Mouse (Mus musculus): ENCODE data around the gene Capn1.
"Not testable (repeated sequence)": the region's sequence is repeated elsewhere in the genome, so short reads cannot be mapped to it uniquely, and the experiment has no call there.

Capn1 gene

DNA sequence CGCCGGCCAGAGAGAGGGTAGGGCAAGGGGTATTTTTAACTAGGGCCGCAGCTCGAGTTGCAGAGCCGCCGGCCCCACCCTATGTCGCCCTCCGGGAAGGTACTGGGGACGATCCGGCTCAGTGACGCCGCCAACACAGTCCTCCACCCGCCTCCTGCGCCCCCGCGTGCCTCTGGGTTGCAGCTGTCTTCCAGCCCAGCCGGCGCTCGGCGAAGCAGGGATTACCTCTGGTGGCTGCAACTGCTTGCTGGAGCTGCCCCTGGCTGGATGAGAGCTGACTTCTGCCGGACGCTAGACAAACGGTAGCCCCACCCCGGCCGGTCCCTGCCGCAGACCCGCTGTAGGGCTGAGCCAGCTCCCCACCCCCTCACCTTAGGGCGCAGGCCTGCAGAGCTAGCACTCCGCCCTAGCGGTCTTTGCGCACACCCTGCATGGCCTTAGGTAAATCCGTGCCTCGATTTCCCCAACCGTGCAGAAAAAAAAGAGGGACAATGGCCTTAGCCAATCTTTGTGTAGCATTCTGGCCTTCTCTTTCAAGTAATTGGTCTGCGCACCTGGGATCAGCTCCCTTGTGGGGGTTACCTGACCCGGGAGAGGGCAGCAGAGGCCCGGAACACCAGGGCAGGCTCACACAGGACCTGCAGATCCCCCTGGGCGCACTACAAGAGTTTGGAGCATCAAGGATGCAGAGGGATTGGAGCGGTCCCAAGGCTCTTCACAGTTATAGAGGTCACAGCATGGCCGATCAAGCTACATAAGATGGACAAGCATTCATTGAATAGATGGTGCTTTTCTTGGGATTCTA is at the start of gene Capn1:
TSS of gene Capn1 (minus strand) at position 387 of the 805 bp plus-strand sequence.
- DNase-seq (ENCODE audit: low spot score in 2 of 2) = peak; percentile 77 to 88

DNA sequence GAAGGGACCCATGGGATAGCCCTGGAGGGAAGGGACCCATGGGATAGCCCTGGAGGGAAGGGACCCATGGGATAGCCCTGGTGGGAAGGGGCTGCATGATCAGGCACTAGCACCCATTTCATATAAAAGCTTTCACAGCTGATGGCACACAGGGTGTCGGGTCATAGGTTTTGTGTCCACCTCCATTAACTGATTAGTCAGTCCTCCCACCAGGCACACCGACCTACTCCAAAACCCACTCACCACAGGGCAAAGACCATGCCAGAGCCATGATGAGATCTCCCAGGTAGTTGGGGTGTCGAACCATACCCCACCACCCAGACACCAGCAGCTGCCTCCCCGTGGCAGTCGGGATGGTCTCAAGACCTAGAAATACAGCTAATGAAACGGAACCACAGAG is 47.4 kb upstream of the Capn1 start:
- no peak for DNase-seq (ENCODE audit: low spot score in 2 of 2)

DNA sequence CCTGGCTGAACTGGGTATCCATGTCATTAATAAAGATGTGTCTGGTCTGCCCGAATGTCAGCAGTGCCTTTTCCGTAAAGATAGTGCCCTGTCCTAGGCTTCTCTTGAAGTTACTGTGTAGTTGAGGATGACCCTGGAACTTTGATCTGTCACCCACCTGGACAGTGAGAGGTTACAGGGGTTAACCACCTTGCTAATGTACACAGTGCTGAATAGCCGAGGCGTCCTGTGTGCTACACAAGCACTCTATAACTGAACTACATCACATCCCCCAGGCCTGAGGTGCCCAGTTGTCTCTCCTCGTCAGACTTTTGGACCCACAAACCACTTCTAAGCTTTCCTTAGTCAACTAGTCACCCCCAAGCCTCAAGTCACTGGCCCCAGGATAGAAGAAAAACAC is 46.7 kb upstream of the Capn1 start:
- DNase-seq (ENCODE audit: low spot score in 2 of 2) = no peak

DNA sequence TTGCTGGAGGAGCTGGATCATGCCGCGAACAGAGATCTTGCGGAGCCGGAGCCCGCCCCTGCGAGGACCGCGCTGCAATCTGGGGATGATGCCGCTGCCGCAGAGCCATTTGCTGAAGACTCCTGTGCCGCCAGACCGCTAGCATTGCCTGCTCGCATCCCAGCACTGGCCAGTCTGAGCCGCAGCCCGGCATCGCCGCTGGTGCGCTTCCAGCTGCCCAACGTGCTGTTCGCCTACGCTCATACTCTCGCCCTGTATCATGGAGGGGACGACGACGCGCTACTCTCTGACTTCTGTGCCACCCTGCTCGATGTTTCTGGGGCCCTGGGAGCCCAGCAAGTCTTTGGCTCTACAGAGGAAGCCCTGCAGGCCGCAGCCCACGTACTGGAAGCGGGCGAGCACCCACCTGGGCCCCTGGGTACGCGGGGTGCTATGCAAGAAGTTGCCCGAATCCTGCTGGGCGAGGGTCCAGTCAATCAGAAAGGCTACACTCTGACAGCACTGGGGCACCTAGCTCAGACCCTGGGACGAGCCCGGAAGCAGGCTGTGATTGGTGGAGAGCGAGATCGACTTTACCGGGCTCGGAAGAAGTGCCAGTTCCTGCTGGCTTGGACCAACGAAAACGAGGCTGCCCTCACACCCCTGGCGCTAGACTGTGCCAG is 46.1 kb upstream of the Capn1 start:
- peak; percentile 60 to 82 for DNase-seq (ENCODE audit: low spot score in 2 of 2)

DNA sequence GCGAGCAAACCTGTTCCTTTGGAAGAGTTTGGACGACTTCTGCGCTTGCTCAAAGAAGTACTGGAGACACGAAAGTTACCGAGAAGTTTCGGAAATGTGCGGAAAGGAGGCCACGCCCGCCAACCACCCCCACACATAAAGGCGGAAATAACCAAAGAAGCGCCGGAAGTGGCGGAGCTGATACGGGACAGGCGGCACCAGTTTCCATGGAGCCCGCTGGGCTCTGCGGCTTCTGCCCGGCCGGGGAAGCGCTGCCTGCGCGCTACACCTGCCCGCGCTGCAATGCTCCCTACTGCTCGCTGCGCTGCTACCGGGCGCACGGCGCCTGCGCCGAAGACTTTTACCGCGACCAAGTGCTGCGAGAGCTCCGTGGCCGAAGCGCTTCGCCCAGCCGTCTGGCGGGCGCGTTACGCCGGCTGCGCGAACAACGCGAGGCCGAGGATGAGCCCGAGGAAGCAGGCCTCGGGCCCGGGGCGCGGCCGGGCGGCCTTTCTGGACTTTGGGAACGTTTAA is 45.4 kb upstream of the Capn1 start, which contains the start of gene Znhit2:
TSS of gene Znhit2 (plus strand) at position 172 of the 513 bp plus-strand sequence.
- peak; percentile 90 to 93 for DNase-seq (ENCODE audit: low spot score in 2 of 2)

DNA sequence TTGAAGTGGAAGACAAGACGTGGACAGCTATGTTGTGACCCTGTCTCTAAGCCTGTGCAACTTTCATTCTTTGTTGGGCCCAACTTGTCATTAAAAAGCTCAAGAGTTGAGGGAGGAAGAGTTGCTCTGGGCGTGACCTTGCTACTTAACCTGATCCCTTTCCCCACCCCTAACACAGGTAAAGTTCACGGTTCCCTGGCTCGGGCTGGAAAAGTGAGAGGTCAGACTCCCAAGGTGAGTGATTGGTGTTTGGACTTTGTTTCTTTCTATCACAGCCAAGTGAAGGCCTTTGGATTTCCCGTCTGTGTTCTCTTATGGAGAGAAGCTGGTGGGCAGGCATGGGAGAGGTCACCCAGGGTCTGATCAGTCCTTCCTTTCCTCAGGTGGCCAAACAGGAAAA is 43.3 kb upstream of the Capn1 start:
- no peak for DNase-seq (ENCODE audit: low spot score in 2 of 2)

DNA sequence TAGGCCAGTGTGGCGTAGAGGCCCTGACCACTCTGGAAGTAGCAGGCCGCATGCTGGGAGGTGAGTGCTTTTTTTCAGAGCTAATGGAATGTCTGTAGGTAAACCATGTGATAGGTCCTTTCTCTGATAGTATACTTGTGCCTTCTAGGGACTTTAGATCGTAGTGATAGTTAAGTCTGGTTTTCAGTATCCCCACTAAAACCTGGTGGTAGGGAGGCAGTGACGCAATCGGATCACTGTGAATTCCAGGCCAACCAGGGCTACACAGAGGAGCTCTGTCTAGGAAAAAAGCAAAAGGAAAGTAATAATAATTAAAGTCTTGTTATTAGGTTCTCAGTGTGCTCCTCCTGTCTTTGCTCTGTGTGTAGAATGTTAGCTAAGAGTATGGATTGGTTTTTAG is 42.8 kb upstream of the Capn1 start:
- no peak for DNase-seq (ENCODE audit: low spot score in 2 of 2)

DNA sequence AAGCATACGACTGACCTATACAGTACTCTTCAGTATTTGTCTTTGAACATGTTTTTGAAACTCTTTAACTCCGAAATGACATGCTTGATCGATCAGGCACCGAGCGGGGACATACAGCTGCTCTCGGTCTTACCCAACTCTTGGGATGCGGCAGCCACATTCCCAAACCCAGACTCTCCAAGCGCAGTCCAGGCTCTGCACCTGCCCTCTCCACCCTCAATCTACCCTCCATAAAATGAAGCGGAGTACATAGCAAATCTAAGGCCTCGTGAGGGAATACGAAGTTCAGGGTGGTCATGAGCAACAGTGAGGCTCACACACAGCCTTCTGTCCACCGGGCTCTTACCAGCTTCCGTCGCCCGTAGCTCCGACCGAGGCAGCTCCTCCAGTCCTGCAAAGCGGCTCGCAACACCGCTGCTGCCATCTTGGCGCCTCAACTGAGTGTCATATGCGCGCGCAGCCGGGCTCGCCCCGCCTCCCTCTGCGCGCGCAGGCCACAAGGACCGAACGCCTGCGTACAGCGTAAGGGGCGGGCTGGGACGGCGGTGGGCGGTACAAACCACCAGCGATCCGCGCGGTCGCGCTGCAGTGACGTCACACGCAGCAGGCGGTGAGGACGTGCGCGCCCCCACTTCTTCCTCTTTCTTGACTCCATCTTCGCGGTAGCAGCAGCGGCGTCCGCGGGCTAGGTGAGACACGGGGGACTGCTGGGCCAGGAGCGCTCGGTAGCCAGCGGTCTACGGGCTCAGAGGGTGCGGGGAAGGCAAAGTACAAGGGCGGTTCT is 41.8 kb upstream of the Capn1 start, which contains the start of the genes Mrpl49 and Fau:
TSS of gene Mrpl49 (minus strand) at position 473 of the 784 bp plus-strand sequence.
TSS of gene Fau (plus strand) at position 532 of the 784 bp plus-strand sequence.
- peak; percentile 99 to 100 for DNase-seq (ENCODE audit: low spot score in 2 of 2)

DNA sequence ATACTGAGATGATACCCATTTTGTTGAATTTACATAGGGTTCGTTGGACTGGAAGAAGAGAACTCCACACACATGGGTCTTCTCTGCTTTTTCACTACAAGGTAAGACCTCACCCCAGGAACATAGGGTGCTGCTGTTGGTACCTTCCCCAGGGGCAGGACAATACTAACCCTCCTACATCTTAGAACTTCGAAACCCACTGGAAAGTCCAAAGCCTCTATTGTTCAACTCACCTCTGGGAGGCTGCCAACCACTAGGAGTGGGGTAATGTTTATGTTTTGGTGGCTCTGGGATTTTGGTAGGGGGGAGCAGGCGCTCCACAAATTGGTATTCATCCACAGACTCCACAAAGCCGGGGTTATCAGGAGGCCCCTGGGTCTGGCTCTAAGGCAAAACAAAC is 41.0 kb upstream of the Capn1 start:
- DNase-seq (ENCODE audit: low spot score in 2 of 2) = no peak

DNA sequence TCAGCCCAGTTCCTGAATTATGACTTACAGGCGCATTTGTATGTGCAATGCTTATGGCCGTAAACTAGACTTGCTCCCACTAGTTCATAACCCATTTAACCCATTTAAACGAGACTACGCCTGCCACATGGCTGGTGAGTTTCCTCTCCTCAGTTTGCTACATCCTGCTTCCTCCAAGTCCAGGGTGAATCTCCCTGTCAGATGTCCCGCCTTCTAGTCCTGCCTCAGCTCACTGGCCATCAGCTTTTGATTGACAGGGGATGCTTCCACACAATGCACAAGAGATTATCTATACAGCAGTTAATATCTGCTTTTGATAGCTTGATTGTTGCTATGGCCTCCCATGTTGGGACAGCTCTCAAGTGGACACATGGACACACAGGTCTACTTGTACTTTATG is 38.6 kb upstream of the Capn1 start:
- no peak for DNase-seq (ENCODE audit: low spot score in 2 of 2)

DNA sequence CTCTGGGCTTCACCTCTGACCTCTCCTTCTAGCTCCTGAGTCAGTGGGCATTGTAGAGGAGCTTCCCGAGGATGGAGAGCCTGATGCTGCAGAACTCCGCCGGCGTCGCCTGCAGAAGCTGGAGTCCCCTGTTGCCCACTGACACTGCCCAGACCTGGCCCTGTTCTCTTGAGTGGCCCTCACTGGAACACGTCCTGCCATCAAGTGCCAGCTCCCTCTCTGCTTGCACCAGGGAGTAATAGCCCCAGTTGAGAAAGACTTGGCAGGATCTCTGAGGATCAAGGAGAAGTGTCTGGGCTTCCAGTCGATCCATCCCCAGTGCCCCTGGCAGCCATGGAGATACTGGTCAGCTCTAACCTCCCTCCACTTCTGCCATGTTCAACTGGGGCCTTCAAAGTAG is 36.8 kb upstream of the Capn1 start:
- DNase-seq (ENCODE audit: low spot score in 2 of 2) = no peak

DNA sequence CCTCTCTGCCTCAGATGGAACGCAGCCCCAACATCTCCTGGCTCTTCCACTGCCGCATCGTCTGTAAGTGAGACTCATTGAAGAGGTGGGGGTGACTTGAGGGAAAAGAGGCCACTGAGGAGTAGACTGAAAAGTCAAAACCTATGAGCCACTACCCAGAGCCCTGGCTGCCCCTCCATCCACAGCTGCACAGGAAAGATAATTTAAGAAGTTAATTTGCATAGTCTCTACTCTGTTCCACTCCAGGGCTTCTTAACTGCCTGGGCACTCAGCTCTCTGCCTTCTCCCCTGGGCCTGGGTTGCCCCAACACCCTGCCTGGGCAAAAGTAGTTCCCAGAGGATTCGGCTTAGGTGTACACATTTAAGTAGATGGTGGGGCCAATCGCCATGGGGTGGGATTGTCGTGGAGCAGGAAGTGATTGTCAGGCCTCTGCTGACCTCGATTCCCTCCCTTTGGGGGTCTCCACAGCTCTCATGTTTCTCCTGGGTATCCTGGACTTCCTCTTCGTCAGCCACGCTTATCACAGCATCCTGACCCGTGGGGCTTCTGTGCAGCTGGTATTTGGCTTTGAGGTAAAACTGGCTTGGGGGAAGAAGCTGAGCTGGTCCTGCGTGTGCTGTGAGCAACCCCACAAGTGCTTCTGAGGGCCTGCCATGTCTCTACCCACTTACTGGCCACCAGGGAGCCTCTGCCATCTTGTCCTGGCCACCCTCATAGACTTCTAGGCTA is 33.1 kb upstream of the Capn1 start:
- DNase-seq (ENCODE audit: low spot score in 2 of 2) = peak in 1 of 2 experiments; percentile 50

DNA sequence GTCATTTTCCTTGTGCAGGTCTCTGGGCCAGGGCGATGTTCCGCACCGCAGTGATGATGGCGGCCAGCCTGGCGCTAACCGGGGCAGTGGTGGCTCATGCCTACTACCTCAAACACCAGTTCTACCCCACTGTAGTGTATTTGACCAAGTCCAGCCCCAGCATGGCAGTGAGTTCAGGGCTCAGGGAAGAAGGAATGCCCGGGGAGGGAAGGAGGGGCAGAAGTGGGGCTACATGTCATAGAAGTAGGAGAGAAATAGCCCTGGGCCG is 32.1 kb upstream of the Capn1 start:
- peak in 1 of 2 experiments; percentile 67 for DNase-seq (ENCODE audit: low spot score in 2 of 2)

DNA sequence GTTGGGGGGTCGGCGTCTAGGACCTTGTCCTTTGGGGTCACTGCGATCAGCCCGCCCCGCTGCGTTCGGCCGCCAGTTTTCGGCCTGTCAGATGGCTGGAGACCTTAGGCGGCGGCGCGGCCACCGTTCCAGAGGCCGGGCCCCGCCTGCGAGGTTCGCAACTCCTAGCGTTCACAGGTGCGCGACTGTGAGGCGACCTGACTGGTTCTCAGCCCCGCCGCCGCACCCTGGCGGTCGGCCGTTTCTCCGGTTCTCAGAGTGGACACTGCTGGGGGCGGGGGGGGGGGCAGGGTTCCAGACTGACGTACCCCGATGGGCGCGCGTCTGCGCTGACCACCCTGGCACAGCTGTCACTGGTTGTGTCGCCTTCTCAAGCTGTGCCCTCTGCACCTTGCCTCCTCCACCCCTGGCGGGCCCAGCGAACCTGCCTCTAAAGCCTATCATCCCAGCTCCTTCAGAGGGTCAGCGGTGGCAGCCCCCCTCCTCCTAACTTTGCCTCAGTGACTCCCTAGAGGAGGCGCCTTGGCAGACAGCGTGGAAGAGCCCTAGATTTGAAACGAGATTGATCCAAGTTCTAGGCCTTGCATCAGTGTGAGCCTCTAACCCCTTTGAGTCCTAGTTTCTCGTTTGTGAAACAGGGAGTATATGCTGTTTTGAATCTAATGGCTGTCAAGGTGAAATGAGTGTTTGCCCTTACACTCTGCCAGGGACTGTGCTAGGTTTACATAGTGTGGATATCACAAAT is 31.6 kb upstream of the Capn1 start:
- peak in 1 of 2 experiments; percentile 74 for DNase-seq (ENCODE audit: low spot score in 2 of 2)

DNA sequence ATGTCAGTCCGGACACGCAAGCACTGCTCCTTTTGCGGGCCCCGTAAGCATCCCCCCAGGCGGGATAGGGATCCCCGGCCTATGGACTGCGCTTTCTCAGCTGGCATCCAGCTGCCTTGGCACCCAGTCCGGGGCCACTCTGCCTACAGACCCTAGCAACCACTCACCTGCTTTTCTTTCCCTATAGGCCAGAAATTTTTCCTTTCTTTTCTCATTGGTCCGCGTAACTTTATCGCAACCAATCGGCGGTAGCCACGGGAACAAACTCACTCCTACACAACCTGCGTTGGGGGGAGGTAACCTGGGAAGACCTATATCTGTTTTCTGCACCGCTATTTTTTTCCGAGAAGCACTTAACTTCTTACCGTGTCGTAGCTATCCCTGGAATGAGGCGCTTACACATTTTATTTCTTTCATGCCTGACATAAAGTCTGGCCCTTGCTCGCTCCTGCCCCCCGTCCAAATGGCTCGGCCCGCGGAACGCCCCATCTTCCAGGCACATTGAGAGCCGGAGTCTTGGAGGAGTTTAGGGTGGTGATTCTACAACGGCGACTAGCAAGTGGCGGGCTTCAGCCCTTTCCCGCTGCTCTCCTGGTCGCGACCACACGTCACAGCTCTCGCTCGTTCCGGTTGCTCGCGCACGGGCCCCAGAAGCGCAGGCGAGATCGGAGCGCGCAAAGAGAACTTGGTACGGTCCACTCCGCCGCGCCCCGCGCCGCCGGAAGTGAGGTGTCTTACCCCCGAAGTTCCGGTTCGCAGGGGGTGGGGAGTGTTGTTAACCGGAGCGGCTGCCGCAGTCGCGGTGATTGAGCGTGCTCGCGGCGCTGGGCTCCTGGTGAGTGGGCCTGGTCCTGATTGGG is 30.8 kb upstream of the Capn1 start, which contains the start of gene Syvn1:
TSS of gene Syvn1 (plus strand) at position 283 of the 860 bp plus-strand sequence.
- DNase-seq (ENCODE audit: low spot score in 2 of 2) = peak; percentile 90 to 95

DNA sequence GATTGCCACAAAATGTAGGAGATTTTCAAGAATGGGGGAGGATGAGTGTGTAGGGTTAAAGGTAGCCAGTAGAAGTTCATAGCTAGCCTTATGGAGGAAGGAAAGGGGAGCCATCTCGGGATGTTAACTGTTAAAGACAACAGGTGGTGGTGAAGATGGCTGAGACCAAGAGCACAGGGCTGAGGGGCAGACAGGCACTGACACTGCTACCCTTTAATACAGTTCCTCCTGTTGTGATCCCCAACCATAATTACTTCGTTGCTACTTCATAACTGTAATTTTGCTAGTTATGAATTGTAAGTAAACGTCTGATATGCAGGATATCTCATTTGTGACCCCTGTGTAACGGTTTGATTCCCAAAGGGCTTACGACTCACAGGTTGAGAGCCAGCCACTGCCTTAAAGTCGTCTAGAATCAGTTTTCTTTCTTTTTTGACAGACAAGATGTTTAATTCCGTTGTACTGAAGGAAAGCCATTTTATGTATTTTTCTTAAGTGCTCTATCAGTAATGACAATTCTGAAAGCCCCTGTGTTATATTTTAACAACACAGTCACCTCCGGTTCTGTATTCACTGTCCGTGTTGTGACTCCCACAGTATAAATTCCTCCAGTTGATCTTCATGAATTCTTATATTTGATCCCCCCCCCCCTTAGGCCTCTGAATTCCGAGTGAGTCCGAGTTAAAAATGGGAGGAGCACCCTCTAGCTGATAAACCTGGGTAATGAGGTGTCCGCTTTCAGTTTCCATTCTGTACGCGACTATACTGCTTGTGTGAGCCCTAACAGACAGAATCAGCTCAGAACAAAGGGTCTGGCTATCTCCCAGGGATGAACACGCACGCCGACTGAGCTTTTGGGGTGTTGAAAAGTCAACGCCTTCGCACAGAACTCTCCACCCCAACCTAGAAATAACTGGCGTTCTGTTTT is 29.9 kb upstream of the Capn1 start:
- DNase-seq (ENCODE audit: low spot score in 2 of 2) = peak in 1 of 2 experiments; percentile 59

DNA sequence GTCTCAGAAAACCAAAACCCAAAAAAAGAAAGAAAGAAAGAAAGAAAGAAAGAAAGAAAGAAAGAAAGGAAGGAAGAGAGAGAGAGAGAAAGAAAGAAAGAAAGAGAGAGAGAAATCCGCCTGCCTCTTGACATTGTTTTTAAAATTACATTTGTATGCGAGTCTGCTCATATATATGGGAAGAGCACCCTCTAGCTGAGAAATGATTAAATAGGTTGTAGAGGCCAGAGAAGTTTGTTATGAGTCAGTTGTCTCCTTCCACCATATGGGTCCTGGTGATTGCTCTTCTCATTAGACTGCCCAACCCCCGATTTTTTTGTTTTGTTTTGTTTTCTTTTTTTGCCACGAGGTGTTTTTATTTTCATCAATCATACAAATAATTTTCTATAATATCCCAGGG is 28.4 kb upstream of the Capn1 start:
- DNase-seq (ENCODE audit: low spot score in 2 of 2) = not testable (repeated sequence)

DNA sequence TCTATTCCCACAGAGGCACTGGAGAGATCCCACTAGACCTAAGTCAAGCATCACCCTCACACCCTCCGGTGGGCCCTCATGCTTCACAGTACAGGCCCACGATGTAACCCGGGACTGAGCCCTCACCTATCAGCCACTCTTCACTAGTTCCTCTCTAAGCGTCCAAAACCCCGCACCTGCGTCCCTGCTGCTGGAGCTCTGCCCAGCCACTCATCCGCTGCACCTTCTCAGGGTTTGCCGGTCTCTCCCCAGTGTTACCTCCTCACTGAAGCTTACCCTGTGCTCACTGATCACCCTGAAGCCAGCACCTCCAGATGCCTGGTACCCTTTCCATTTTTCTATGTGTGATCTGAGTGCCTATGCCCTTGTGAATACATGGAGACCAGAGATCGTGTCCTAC is 26.6 kb upstream of the Capn1 start:
- peak in 1 of 2 experiments; percentile 58 for DNase-seq (ENCODE audit: low spot score in 2 of 2)

DNA sequence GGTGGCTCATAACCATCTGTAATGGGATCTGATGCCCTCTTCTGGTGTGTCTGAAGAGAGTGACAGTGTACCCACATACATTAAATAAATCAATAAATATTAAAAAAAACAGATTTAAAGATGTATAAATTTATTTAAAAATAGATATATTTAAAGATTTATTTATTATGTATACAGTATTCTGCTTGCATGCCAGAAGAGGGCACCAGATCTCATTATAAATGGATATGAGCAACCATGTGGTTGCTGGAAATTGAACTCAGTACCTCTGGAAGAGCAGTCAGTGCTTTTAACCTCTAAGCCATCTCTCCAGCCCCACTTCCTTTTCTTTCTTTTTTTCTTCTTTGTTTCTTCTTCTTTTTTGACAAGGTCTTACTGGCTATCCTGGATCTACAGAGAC is 24.3 kb upstream of the Capn1 start:
- no peak for DNase-seq (ENCODE audit: low spot score in 2 of 2)
